Mouse (Mus musculus): Measurements from ENCODE around the gene Epx. TPM values are rescaled to one million over a fixed set of nuclear protein-coding genes. Genes with fewer than 3 reads are reported as not detected.

The Epx gene
- polyA plus RNA-seq (2014; fragmentation: Illumina TruSeq; extraction: RNeasy Lipid Tissue Mini Kit (QIAGEN cat#74804); ENCODE audit: low read depth, low replicate concordance) = not detected

GRCm38 (mm10) chr11:87875436-87875835 is at the start of gene Epx:
Epx (minus strand) TSS chr11:87875536.

GRCm38 (mm10) chr11:87920966-87921365 is 45.6 kb upstream of the Epx start, which contains the start of gene Olfr464:
Olfr464 (minus strand) TSS chr11:87920967.

GRCm38 (mm10) chr11:87897287-87897686 is 22.0 kb upstream of the Epx start, which contains the start of gene Olfr463:
Olfr463 (minus strand) TSS chr11:87897387.

GRCm38 (mm10) chr11:87892168-87892567 is 16.8 kb upstream of the Epx start, which contains the start of gene Olfr462:
Olfr462 (minus strand) TSS chr11:87892268.

GRCm38 (mm10) chr11:87852690-87853596 is 22.4 kb downstream of the Epx start, which contains the start of gene Mks1:
Mks1 (plus strand) TSS chr11:87853215.

GRCm38 (mm10) chr11:87828239-87828900 is 47.0 kb downstream of the Epx start, which contains the start of gene Lpo:
Lpo (minus strand) TSS chr11:87828289.

Other genes with a start within 250 kb of the Epx start
- gene Rnf43, start 212.8 kb downstream of the Epx start, polyA plus RNA-seq (2014; fragmentation: Illumina TruSeq; extraction: RNeasy Lipid Tissue Mini Kit (QIAGEN cat#74804); ENCODE audit: low read depth, low replicate concordance) = 2.2 TPM
- gene Supt4a, start 138.0 kb downstream of the Epx start, polyA plus RNA-seq (2014; fragmentation: Illumina TruSeq; extraction: RNeasy Lipid Tissue Mini Kit (QIAGEN cat#74804); ENCODE audit: low read depth, low replicate concordance) = 22.3 TPM
- not detected for gene Tspoap1, start 115.0 kb downstream of the Epx start, polyA plus RNA-seq (2014; fragmentation: Illumina TruSeq; extraction: RNeasy Lipid Tissue Mini Kit (QIAGEN cat#74804); ENCODE audit: low read depth, low replicate concordance)
- not detected for gene Mpo, start 82.0 kb downstream of the Epx start, polyA plus RNA-seq (2014; fragmentation: Illumina TruSeq; extraction: RNeasy Lipid Tissue Mini Kit (QIAGEN cat#74804); ENCODE audit: low read depth, low replicate concordance)
- not detected for gene Lpo, start 47.2 kb downstream of the Epx start, polyA plus RNA-seq (2014; fragmentation: Illumina TruSeq; extraction: RNeasy Lipid Tissue Mini Kit (QIAGEN cat#74804); ENCODE audit: low read depth, low replicate concordance)
- gene Mks1, start 22.3 kb downstream of the Epx start, polyA plus RNA-seq (2014; fragmentation: Illumina TruSeq; extraction: RNeasy Lipid Tissue Mini Kit (QIAGEN cat#74804); ENCODE audit: low read depth, low replicate concordance) = 3.0 TPM
- gene Olfr462, start 16.7 kb upstream of the Epx start, polyA plus RNA-seq (2014; fragmentation: Illumina TruSeq; extraction: RNeasy Lipid Tissue Mini Kit (QIAGEN cat#74804); ENCODE audit: low read depth, low replicate concordance) = not detected
- gene Olfr463, start 21.9 kb upstream of the Epx start, polyA plus RNA-seq (2014; fragmentation: Illumina TruSeq; extraction: RNeasy Lipid Tissue Mini Kit (QIAGEN cat#74804); ENCODE audit: low read depth, low replicate concordance) = not detected
- not detected for gene Olfr464, start 45.4 kb upstream of the Epx start, polyA plus RNA-seq (2014; fragmentation: Illumina TruSeq; extraction: RNeasy Lipid Tissue Mini Kit (QIAGEN cat#74804); ENCODE audit: low read depth, low replicate concordance)
- gene Dynll2, start 112.0 kb upstream of the Epx start, polyA plus RNA-seq (2014; fragmentation: Illumina TruSeq; extraction: RNeasy Lipid Tissue Mini Kit (QIAGEN cat#74804); ENCODE audit: low read depth, low replicate concordance) = 224 TPM
- 696 TPM for gene Srsf1, start 171.8 kb upstream of the Epx start, polyA plus RNA-seq (2014; fragmentation: Illumina TruSeq; extraction: RNeasy Lipid Tissue Mini Kit (QIAGEN cat#74804); ENCODE audit: low read depth, low replicate concordance)
- gene Vezf1, start 192.7 kb upstream of the Epx start, polyA plus RNA-seq (2014; fragmentation: Illumina TruSeq; extraction: RNeasy Lipid Tissue Mini Kit (QIAGEN cat#74804); ENCODE audit: low read depth, low replicate concordance) = 121 TPM
- 4.8 TPM for gene Cuedc1, start 222.5 kb upstream of the Epx start, polyA plus RNA-seq (2014; fragmentation: Illumina TruSeq; extraction: RNeasy Lipid Tissue Mini Kit (QIAGEN cat#74804); ENCODE audit: low read depth, low replicate concordance)